Mouse (Mus musculus): ENCODE measurements around the gene Fam193a. TPM values are rescaled to one million over a fixed set of nuclear protein-coding genes. Genes with fewer than 3 reads are reported as not detected.

Fam193a gene
- total RNA-seq, 1 experiment: 19.0 TPM

- no peak overlapping the region for H3K27ac ChIP-seq (ENCODE audit: insufficient read depth, low read depth, low read length, poor library complexity, severe bottlenecking)
- no peaks in the 10 kb centered on the region for H3K9me3 ChIP-seq (ENCODE audit: control insufficient read depth, insufficient read depth, low read depth, low read length)
- peaks cover 18% of the 10 kb centered on the region for H3K36me3 ChIP-seq (ENCODE audit: control insufficient read depth, insufficient read depth, low read length, poor library complexity, severe bottlenecking)
- DNase-seq (ENCODE audit: low read depth, low spot score): no peak
- in situ Hi-C loops (cut with MboI; ENCODE audit: low sequenced_read_pairs in 2 of 2, unreplicated experiment in 2 of 2): no loop called here
- TF ChIP-seq ZC3H11A (IDR thresholded peaks at IDR 0.05; ENCODE audit: borderline replicate concordance, low read depth, low read length): no peak
- no peak for TF ChIP-seq CHD2 (IDR thresholded peaks at IDR 0.05; ENCODE audit: low read depth, low read length)
- no peak for TF ChIP-seq HCFC1 (IDR thresholded peaks at IDR 0.05; ENCODE audit: borderline replicate concordance, insufficient read depth, low read length)
- no peak for TF ChIP-seq MAFK (IDR thresholded peaks at IDR 0.05; ENCODE audit: insufficient read depth, low read depth, low read length)
- no peak for TF ChIP-seq ZNF384 (IDR thresholded peaks at IDR 0.05; ENCODE audit: low read depth, low read length)
- H3K9ac ChIP-seq (ENCODE audit: insufficient read depth, low read depth, low read length, poor library complexity, severe bottlenecking): no peak overlapping the region
- H3K4me3 ChIP-seq (ENCODE audit: insufficient read depth in 1 of 2, low read depth in 1 of 2, low read length in 2 of 2, poor library complexity in 1 of 2, severe bottlenecking in 1 of 2): no peak overlapping the region
- no peaks in the 10 kb centered on the region for H3K4me1 ChIP-seq (ENCODE audit: control insufficient read depth in 2 of 2, insufficient read depth in 2 of 2, low read length in 2 of 2, poor library complexity in 1 of 2)
Observed at GRCm38 (mm10) chr5:34468039-34468775, 98.5 kb downstream of the Fam193a start.

DNA sequence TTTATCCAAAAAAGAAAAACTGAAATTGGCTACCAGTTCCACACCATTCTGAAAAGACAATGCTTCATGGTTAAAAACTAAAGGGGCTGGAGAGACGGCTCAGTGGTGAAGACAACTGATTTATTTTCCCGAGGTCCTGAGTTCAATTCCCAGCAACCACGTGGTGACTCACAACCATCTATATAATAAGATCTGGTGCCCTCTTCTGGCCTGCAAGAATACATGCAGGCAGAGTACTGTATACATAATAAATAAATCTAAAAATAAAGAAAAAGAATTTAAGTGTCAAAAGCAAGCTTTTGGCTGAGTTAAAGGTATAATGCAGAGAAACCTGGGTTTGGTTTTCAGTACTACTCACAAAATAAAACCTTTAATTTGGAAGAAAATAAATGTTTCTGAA is 111.2 kb downstream of the Fam193a start:
- in situ Hi-C loops (cut with MboI; ENCODE audit: low sequenced_read_pairs in 2 of 2, unreplicated experiment in 2 of 2): no loop called here
- peak; percentile 12 for DNase-seq (ENCODE audit: low read depth, low spot score)
- no peak overlapping the region for H3K4me3 ChIP-seq (ENCODE audit: insufficient read depth in 1 of 2, low read depth in 1 of 2, low read length in 2 of 2, poor library complexity in 1 of 2, severe bottlenecking in 1 of 2)
- peaks cover 7% of the 10 kb centered on the region for H3K36me3 ChIP-seq (ENCODE audit: control insufficient read depth, insufficient read depth, low read length, poor library complexity, severe bottlenecking)
- TF ChIP-seq ZNF384 (IDR thresholded peaks at IDR 0.05; ENCODE audit: low read depth, low read length): no peak
- no peaks in the 10 kb centered on the region for H3K9me3 ChIP-seq (ENCODE audit: control insufficient read depth, insufficient read depth, low read depth, low read length)
- no peak overlapping the region for H3K9ac ChIP-seq (ENCODE audit: insufficient read depth, low read depth, low read length, poor library complexity, severe bottlenecking)
- H3K4me1 ChIP-seq (ENCODE audit: control insufficient read depth in 2 of 2, insufficient read depth in 2 of 2, low read length in 2 of 2, poor library complexity in 1 of 2): no peaks in the 10 kb centered on the region
- no peak overlapping the region for H3K27ac ChIP-seq (ENCODE audit: insufficient read depth, low read depth, low read length, poor library complexity, severe bottlenecking)

DNA sequence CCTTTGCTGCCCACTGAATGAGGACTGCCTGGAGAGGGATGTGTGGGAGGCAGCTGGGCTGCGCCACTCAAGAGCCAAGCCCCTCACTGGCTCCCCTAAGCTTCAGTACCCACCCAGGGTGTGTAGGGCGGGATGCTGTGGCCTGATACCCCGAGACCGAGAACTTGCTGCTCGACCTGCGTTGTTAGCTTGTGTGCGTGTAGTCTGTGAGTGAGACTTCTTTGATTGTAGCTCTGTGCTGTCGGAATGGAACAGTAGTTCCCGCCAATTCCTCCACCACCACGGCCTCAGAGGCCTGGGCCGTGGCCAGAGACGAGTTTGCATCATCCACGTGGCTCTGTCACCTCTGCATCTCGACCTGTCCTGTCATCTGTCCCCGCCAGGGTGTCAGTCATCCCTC is 116.0 kb downstream of the Fam193a start:
- H3K4me1 ChIP-seq (ENCODE audit: control insufficient read depth in 2 of 2, insufficient read depth in 2 of 2, low read length in 2 of 2, poor library complexity in 1 of 2): no peaks in the 10 kb centered on the region
- peaks cover 7% of the 10 kb centered on the region; the same call in 1 of the 2 replicates for H3K36me3 ChIP-seq (ENCODE audit: control insufficient read depth, insufficient read depth, low read length, poor library complexity, severe bottlenecking)
- DNase-seq (ENCODE audit: low read depth, low spot score): no peak
- H3K27ac ChIP-seq (ENCODE audit: insufficient read depth, low read depth, low read length, poor library complexity, severe bottlenecking): no peak overlapping the region
- no peak overlapping the region for H3K9ac ChIP-seq (ENCODE audit: insufficient read depth, low read depth, low read length, poor library complexity, severe bottlenecking)
- no peak overlapping the region for H3K4me3 ChIP-seq (ENCODE audit: insufficient read depth in 1 of 2, low read depth in 1 of 2, low read length in 2 of 2, poor library complexity in 1 of 2, severe bottlenecking in 1 of 2)
- in situ Hi-C loops (cut with MboI; ENCODE audit: low sequenced_read_pairs in 2 of 2, unreplicated experiment in 2 of 2): no loop called here
- no peaks in the 10 kb centered on the region for H3K9me3 ChIP-seq (ENCODE audit: control insufficient read depth, insufficient read depth, low read depth, low read length)
- TF ChIP-seq ZNF384 (IDR thresholded peaks at IDR 0.05; ENCODE audit: low read depth, low read length): no peak
- TF ChIP-seq CHD2 (IDR thresholded peaks at IDR 0.05; ENCODE audit: low read depth, low read length): no peak
- no peak for TF ChIP-seq MAFK (IDR thresholded peaks at IDR 0.05; ENCODE audit: insufficient read depth, low read depth, low read length)
- TF ChIP-seq HCFC1 (IDR thresholded peaks at IDR 0.05; ENCODE audit: borderline replicate concordance, insufficient read depth, low read length): no peak
- TF ChIP-seq ZC3H11A (IDR thresholded peaks at IDR 0.05; ENCODE audit: borderline replicate concordance, low read depth, low read length): no peak

- in situ Hi-C loops (cut with MboI; ENCODE audit: low sequenced_read_pairs in 2 of 2, unreplicated experiment in 2 of 2): no loop called here
- no peaks in the 10 kb centered on the region; the same call in 1 of the 2 replicates for H3K36me3 ChIP-seq (ENCODE audit: control insufficient read depth, insufficient read depth, low read length, poor library complexity, severe bottlenecking)
Observed at GRCm38 (mm10) chr5:34487320-34488090, 117.8 kb downstream of the Fam193a start.

More at GRCm38 (mm10) chr5:34487320-34488090, 117.8 kb downstream of the Fam193a start:
- Histone ChIP-seq H3K4me1 (ENCODE audit: control insufficient read depth in 2 of 2, insufficient read depth in 2 of 2, low read length in 2 of 2, poor library complexity in 1 of 2) (no peaks in the 10 kb centered on the region), H3K9ac (ENCODE audit: insufficient read depth, low read depth, low read length, poor library complexity, severe bottlenecking) (no peak overlapping the region), H3K27ac (ENCODE audit: insufficient read depth, low read depth, low read length, poor library complexity, severe bottlenecking) (no peak overlapping the region), H3K4me3 (ENCODE audit: insufficient read depth in 1 of 2, low read depth in 1 of 2, low read length in 2 of 2, poor library complexity in 1 of 2, severe bottlenecking in 1 of 2) (no peak overlapping the region), H3K9me3 (ENCODE audit: control insufficient read depth, insufficient read depth, low read depth, low read length) (no peaks in the 10 kb centered on the region)
- no peak for DNase-seq (ENCODE audit: low read depth, low spot score)
- TF ChIP-seq ZC3H11A (IDR thresholded peaks at IDR 0.05; ENCODE audit: borderline replicate concordance, low read depth, low read length) (no peak), HCFC1 (IDR thresholded peaks at IDR 0.05; ENCODE audit: borderline replicate concordance, insufficient read depth, low read length) (no peak), ZNF384 (IDR thresholded peaks at IDR 0.05; ENCODE audit: low read depth, low read length) (no peak), MAFK (IDR thresholded peaks at IDR 0.05; ENCODE audit: insufficient read depth, low read depth, low read length) (no peak), CHD2 (IDR thresholded peaks at IDR 0.05; ENCODE audit: low read depth, low read length) (no peak)
